Mouse (Mus musculus) kidney, postnatal 36 days (tissue): ENCODE data around the gene Pvr.

Experiments used
- DNase-seq, 2 experiments: peaks; one replicate each; pipeline ENCODE4 v3.0.0; 2021 to 2022; ENCODE audit warnings: mixed read lengths in 2 of 2

Gene Pvr

DNA sequence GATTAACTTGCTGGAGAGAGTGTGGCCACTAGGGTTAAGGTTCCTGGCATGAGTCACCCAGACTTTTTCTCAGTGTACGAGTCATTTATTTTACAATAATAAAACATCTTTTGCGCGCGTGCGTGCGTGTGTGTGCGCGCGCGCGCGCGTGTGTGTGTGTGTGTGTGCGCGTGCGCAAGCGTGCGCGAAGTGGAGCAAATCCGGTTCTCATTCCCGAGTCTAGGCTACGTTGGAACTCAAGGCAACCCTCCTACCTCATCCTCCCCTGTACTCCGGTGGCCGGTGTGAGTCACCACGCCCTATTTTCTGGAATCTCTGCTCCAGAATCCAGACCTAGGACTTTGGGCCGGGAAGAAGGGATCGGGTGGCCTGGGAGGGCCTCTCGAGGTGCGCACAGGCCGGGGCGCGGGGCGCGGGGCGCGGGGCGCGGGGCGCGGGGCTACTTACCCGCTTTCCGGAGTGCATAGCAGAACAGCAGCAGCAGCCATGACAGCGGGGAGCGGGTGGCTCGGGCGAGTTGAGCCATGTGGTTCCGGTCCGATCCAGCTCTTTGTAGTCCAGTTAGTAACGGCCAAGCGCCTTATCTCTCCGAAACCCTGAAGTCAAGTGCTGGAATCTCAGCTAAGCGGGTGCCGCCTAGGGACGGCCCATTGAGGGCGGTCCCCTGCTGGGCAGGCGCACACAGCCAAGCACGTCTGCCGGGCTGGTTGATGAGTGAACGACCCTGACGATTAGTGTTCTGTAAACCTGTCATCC lies at the start of gene Pvr:
Gene Pvr, minus strand, starts transcription at position 655 of the 756 bp plus-strand sequence.
- DNase-seq, result peak; percentile 87 to 90

- DNase-seq, result no peak
These were observed 49.2 kb upstream of the Pvr start for GRCm38 (mm10) chr7:19970196-19970595.

DNA sequence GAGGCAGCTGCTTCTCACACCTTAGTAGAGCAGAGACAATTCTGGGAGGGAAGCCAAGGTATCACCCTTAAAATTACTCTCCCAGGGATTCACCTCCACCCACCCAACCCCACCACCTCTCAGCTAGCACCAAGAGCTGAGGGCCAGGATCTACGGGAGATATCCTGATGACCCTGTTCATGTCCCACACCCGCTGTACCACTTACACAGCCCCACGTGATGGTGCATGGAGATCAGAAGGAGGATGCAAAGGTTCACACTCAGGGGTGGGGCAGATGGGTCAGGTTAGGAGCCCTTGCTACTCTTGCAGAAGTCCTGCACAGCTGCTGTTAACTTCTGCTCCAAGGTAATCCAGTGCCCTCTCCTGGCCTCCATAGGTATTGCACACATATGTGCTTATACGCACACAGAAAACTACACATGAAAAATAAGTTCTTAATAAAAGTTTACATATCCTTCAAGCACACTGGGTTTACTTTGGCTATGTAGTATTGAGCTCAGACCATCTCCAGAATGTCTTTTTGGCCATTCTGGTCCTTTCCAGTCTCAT lies 48.7 kb upstream of the Pvr start:
- no peak for DNase-seq

DNA sequence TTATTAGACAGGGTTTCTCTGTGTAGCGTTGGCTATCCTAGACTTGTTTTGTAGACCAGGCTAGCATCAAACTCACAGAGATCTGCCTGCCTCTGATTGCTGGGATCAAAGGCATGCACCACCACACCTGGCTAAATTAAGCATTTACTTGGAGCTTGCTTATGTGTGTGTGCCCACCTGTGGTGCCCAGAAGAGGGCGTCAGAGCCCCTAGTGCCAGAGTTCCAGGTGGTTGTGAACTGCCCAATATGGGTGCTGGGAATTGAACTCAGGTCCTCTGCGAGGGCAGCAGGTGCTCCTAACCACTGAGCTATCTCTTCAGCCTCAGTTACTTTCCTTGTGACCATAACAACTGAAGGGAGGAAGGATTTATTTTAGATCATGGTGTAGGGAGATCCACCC lies 48.1 kb upstream of the Pvr start:
- DNase-seq, result no peak

- peak; percentile 32 to 67 for DNase-seq
These were observed 44.1 kb upstream of the Pvr start, which contains the start of gene Ceacam20 for GRCm38 (mm10) chr7:19964985-19965579. Ceacam20 (plus strand) TSS chr7:19965412.

GRCm38 (mm10) chr7:19962423-19962822 lies 41.5 kb upstream of the Pvr start:
- DNase-seq, result no peak

DNA sequence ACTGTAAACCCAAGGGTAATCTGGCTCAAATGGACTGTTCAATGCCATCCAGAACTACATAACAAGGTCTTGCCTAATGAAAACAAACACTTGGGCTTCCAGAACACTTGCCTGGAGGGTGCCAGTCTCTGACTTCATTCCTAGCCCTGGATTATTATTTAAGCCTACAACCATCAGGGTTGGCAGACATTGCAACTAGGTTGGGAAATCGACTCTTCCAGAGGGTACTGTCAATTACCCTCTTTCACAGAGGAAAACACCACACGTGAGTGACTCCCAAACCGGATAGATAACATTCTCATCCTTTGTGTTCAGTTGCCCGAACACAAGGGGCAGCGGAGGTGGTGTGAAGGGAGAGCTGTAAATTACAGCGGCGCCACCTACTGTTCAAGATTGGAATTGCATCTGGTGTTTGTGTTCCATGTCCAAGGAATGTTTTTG lies 35.4 kb upstream of the Pvr start:
- peak; percentile 90 to 97 for DNase-seq

- DNase-seq, result no peak
These were observed 34.9 kb upstream of the Pvr start for GRCm38 (mm10) chr7:19955861-19956260.

GRCm38 (mm10) chr7:19953054-19953453 lies 32.1 kb upstream of the Pvr start:
- no peak for DNase-seq

- peak; percentile 47 to 72 for DNase-seq
These were observed 31.5 kb upstream of the Pvr start for GRCm38 (mm10) chr7:19952320-19952986.

GRCm38 (mm10) chr7:19950589-19950988 lies 29.6 kb upstream of the Pvr start, which contains the start of gene Igsf23:
Igsf23 (minus strand) TSS chr7:19950756.
- DNase-seq, result no peak

DNA sequence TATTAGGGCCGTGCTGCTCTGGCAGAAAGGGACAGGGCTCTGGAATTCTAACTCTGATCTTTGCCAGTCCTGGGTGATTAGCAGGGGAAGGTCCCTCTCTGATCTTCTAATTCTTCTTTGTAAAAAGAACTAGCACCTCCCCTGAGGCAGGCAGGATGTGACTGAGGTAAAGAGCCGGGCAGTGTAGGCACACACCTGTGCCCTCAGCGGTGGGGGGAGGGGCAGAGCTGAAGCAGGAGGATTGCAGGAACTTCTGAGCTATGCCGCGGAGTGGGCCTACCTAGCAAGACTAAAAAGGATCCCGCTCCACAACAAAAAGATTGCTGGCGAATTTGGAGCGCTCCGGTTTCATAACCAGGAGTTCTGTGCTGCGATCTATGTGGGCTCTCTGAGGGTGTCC lies 29.0 kb upstream of the Pvr start:
- DNase-seq, result no peak

DNA sequence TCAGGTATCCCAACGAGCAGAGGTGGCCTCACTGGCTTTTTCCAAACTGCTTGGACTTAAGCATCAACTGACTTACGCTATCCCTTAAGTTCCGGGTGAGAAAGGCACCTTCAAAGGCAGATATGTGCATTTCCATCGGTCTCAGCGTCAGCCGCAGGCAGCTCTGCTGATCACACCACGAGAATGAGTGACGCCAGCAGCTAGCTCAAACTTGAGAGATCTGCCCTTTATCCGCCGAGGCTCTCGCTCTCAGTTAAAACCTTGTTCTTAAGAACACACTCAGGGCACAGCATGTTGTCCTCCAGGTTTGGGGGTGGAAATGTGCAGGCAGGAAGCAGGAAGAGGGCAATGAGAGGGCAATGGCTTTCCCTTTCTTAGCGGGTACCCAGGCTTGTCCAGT lies 28.0 kb upstream of the Pvr start:
- DNase-seq, result no peak

DNA sequence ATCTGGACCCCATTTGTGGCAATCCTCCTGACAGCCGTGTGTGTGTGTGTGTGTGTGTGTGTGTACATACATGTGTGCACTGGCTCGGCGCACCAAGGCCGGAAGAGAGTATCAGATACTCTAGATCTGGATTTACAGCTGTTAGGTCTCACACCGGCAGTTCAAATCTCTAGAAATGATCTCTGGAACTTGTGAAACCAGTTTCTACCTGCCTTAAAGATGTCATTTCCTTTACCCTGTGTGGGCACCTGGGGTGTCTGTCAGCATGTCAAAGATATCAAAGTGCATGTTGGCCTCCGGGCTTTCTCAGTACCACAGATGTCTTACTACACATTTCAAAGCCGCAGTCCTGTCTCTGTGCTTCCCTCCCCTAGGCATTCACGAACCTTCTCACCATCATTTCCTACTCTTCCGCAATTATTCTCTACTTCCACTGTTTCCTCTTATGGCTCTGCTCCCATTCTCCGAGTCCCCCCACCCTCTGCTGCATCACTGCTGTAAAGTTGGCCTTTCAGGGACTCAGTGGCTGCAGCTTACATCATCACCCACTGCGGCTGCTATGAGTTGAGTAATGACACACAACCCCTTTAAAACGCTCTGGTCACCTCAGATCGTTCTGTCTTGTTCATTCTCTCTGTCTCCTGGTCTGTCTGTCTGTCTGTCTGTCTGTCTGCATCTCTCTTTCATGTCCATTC lies 25.0 kb upstream of the Pvr start:
- no peak for DNase-seq

DNA sequence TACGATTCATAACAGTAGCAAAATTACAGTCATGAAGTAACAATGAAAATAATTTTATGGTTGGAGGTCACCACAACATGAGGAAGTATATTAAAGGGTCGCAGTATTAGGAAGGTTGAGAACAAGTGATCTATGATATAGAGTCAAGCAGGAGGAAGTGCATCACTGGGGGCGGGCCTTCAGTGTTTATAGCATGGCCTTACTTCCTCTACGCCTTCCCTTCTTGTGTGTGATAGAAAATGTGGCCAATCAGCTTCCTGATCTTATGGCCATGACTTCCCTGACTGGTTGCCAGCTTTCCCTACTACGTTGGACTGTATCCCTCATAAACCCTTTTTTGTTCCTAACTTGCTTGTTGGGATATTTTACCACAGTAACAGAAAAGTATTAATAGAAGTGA lies 24.2 kb upstream of the Pvr start:
- no peak for DNase-seq

GRCm38 (mm10) chr7:19944709-19945108 lies 23.7 kb upstream of the Pvr start:
- DNase-seq, result no peak

- peak; percentile 47 to 54 for DNase-seq
These were observed 19.3 kb upstream of the Pvr start for GRCm38 (mm10) chr7:19940256-19940655.

DNA sequence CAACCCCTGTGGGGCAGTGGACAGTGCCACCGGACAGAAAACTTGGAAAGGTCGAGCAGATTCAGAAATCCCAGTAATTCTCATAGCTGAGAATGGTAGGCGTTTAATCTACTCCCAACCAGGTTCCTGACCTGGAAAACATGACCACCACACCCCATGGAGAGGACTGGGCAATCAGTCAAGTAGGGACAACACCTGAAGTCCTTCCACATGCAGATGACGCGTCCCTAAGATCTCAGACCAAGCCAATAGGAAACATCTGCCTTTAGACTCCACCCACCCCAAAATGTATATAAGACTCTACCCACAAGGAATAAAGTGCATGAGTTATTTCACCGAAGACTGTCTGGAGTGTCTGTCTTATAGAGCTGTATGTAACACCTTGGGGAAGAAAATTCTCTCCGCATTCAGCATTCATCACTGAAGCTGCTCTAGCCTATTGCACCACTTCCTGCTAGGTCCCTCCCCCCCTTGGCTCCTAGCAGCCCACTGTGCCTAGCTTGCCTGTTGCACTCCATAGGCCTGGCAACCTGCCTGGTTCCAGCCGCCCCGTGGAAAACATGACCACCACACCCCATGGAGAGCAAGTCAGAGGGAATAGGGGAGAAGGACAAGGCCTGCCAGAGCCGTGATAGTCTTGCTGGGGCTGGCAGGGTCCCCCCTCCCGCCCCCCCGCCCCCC lies 18.7 kb upstream of the Pvr start:
- peak; percentile 90 to 91 for DNase-seq

GRCm38 (mm10) chr7:19937229-19937821 lies 16.4 kb upstream of the Pvr start:
- DNase-seq, result no peak

DNA sequence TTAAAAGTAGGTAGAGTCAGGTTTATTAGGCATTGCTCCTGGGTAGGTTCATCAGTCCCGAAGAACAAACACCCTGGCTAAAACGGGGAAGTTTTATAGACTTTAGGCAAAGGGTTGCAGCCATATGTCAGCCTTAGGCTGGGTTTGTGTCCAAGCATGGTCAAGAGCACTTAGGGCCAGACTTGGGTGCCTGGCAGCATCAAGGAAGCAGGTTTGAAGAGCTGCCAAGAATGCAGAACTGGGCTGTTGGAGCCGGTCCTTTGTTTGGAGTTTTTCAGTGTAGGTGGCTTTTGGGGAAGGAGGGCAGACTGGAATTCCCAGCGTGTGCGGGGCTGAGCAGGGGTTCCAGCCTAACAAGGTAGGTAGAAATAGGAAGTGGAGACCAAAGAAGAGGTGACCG lies 15.0 kb upstream of the Pvr start:
- peak; percentile 55 to 63 for DNase-seq

DNA sequence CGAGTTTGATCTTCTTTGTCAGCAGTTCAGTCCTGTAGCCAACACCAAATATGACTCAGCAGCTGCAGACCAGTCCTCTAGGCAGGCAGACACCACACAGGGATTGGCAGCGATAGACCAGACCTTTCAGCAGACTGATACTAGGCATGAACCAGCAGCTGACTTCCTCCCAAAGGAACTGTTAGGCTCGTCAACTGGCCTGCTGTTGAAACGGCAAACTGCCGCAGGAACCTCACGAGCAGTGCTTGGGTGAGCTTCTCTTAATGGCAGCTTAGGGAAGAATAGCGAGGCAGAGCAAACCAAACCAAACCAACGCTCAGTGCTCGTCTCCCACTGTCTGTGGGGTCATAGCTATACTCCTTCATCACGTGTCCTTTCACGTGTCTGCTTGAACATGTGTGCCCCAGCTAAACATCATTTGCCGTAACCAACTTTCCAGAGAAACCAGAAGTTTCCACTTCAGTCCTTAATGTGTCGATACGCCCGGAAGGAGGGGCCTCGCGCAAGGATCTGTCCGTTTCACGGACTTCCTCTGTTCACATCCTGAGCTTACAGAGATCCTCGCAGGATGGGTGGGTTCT lies 14.3 kb upstream of the Pvr start:
- peak; percentile 32 to 34 for DNase-seq
